Mouse (Mus musculus): ENCODE results near the gene Tmem108. TPM values are rescaled to one million over a fixed set of nuclear protein-coding genes. Genes with fewer than 3 reads are reported as not detected.

The Tmem108 gene
- polyA plus RNA-seq, 1 experiment from 2014 or later: 9.5 TPM

DNA sequence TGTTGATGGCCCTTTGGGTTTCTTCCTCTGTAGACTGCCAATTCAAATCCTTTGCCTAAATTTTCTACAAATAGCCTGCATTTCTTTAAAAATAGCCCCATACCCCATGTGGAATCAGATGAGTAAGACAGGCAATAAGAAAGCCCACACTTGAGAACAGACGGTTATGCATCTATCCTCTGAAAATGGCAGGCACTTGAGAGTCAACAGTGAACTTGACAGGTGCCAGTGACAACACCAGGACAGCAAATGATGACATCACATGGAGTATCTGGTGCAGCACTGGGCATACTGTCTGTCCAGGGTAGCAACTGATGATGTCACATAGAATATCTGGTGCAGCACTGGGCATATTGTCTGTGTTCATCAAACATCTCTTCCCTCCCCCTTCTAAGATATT is 61.4 kb downstream of the Tmem108 start:
- no peak overlapping the region for H3K4me2 ChIP-seq
- WGBS: 91% methylated on average over 1 of the region's 1 CpGs
- no peaks in the 10 kb centered on the region for H3K9me3 ChIP-seq (replicated peaks)
- no peaks in the 10 kb centered on the region for H3K4me1 ChIP-seq
- H3K27ac ChIP-seq: no peak overlapping the region
- H3K27me3 ChIP-seq: no peaks in the 10 kb centered on the region
- no peaks in the 10 kb centered on the region for H3K36me3 ChIP-seq
- no peak overlapping the region for H3K4me3 ChIP-seq (replicated peaks)
- ATAC-seq (replicated peaks; ENCODE audit: low FRiP score): no peak
- no peak overlapping the region for H3K9ac ChIP-seq

DNA sequence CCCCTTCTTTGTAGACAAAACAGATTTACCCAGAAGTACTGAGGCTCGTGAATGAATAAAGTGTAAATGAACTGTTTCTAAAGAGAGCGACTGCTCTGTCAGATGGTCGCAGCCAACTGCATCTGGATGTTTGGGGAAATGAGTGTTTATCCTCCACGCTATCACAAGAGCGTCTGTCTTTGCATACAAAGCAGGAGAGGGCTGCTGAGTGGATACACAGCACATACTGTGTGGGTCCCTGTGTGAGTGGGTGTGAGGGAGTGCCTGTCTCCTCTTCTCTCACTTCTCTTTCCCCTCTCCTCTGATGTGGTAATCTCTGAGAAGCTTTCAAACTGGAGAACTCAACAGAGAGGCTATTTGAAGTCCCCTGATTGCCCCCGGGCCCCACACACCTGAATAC is 64.7 kb downstream of the Tmem108 start:
- no peaks in the 10 kb centered on the region for H3K4me1 ChIP-seq
- WGBS: 81% methylated on average over 6 of the region's 6 CpGs
- H3K9ac ChIP-seq: no peak overlapping the region
- no peaks in the 10 kb centered on the region for H3K9me3 ChIP-seq (replicated peaks)
- H3K27me3 ChIP-seq: no peaks in the 10 kb centered on the region
- no peaks in the 10 kb centered on the region for H3K36me3 ChIP-seq
- no peak overlapping the region for H3K27ac ChIP-seq
- no peak overlapping the region for H3K4me2 ChIP-seq
- no peak for ATAC-seq (replicated peaks; ENCODE audit: low FRiP score)
- H3K4me3 ChIP-seq (replicated peaks): no peak overlapping the region

GRCm38 (mm10) chr9:103693826-103694225 is 67.8 kb downstream of the Tmem108 start:
- Histone ChIP-seq H3K36me3 (no peaks in the 10 kb centered on the region), H3K4me3 (replicated peaks) (no peak overlapping the region), H3K27ac (no peak overlapping the region), H3K4me2 (no peak overlapping the region), H3K9me3 (replicated peaks) (no peaks in the 10 kb centered on the region), H3K9ac (no peak overlapping the region), H3K27me3 (no peaks in the 10 kb centered on the region), H3K4me1 (0 out of 2 replicates have a peak, but pooled peaks cover 3% of the 10 kb centered on the region)
- no peak for ATAC-seq (replicated peaks; ENCODE audit: low FRiP score)

- Histone ChIP-seq H3K4me3 (replicated peaks) (no peak overlapping the region), H3K27ac (no peak overlapping the region), H3K9ac (no peak overlapping the region), H3K27me3 (no peaks in the 10 kb centered on the region), H3K9me3 (replicated peaks) (no peaks in the 10 kb centered on the region), H3K4me1 (0 out of 2 replicates have a peak, but pooled peaks cover 3% of the 10 kb centered on the region), H3K36me3 (no peaks in the 10 kb centered on the region), H3K4me2 (no peak overlapping the region)
- WGBS: 86% methylated on average over 4 of the region's 4 CpGs
- ATAC-seq (replicated peaks; ENCODE audit: low FRiP score): no peak
These were observed 68.9 kb downstream of the Tmem108 start for GRCm38 (mm10) chr9:103692699-103693098.

- WGBS: 93% methylated on average over 9 of the region's 9 CpGs
- Histone ChIP-seq H3K4me3 (replicated peaks) (no peak overlapping the region), H3K36me3 (no peaks in the 10 kb centered on the region), H3K27me3 (no peaks in the 10 kb centered on the region), H3K9me3 (replicated peaks) (no peaks in the 10 kb centered on the region), H3K4me1 (0 out of 2 replicates have a peak, but pooled peaks cover 3% of the 10 kb centered on the region), H3K4me2 (no peak overlapping the region), H3K9ac (no peak overlapping the region), H3K27ac (no peak overlapping the region)
- no peak for ATAC-seq (replicated peaks; ENCODE audit: low FRiP score)
These were observed 69.8 kb downstream of the Tmem108 start for GRCm38 (mm10) chr9:103691847-103692246.

GRCm38 (mm10) chr9:103690446-103690845 is 71.2 kb downstream of the Tmem108 start:
- no peak for ATAC-seq (replicated peaks; ENCODE audit: low FRiP score)
- Histone ChIP-seq H3K4me3 (replicated peaks) (no peak overlapping the region), H3K4me1 (0 out of 2 replicates have a peak, but pooled peaks cover 3% of the 10 kb centered on the region), H3K4me2 (no peak overlapping the region), H3K36me3 (no peaks in the 10 kb centered on the region), H3K9me3 (replicated peaks) (no peaks in the 10 kb centered on the region), H3K27me3 (no peaks in the 10 kb centered on the region), H3K27ac (no peak overlapping the region), H3K9ac (no peak overlapping the region)
- 48% methylated on average over 3 of the region's 3 CpGs for WGBS

- no peaks in the 10 kb centered on the region for H3K27me3 ChIP-seq
- H3K36me3 ChIP-seq: no peaks in the 10 kb centered on the region
- H3K27ac ChIP-seq: no peak overlapping the region
- no peak overlapping the region for H3K9ac ChIP-seq
- WGBS: 50% methylated on average over 7 of the region's 7 CpGs
- ATAC-seq (replicated peaks; ENCODE audit: low FRiP score): no peak
- no peak overlapping the region for H3K4me2 ChIP-seq
- no peaks in the 10 kb centered on the region for H3K9me3 ChIP-seq (replicated peaks)
- no peak overlapping the region for H3K4me3 ChIP-seq (replicated peaks)
- H3K4me1 ChIP-seq: 0 out of 2 replicates have a peak, but pooled peaks cover 3% of the 10 kb centered on the region
These were observed 71.9 kb downstream of the Tmem108 start for GRCm38 (mm10) chr9:103689697-103690096.

DNA sequence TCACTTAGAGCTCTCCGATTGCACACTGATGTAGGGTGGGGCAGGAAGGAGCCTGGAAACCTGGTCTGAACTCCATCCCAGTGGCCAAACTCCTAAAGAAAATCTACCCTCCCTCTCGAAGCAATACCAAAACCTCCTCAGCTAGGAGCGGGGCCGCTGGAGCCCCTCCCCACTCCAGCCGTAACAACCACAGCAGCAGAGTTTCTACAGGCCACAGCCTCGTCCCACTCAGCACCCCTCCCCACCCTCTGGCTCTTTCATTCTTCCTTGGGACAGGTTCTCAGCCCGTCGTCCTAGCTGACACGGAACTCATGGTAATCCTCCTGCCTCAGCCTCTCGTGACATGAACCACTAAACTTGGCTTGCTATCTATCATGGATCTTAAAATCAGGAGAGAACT is 72.6 kb downstream of the Tmem108 start:
- H3K36me3 ChIP-seq: no peaks in the 10 kb centered on the region
- H3K9me3 ChIP-seq (replicated peaks): no peaks in the 10 kb centered on the region
- H3K27ac ChIP-seq: no peak overlapping the region
- no peaks in the 10 kb centered on the region for H3K27me3 ChIP-seq
- no peak overlapping the region for H3K4me2 ChIP-seq
- no peak overlapping the region for H3K9ac ChIP-seq
- no peak overlapping the region for H3K4me3 ChIP-seq (replicated peaks)
- ATAC-seq (replicated peaks; ENCODE audit: low FRiP score): no peak
- 83% methylated on average over 10 of the region's 10 CpGs for WGBS
- 0 out of 2 replicates have a peak, but pooled peaks cover 3% of the 10 kb centered on the region for H3K4me1 ChIP-seq

- 68% methylated on average over 6 of the region's 6 CpGs for WGBS
- H3K4me1 ChIP-seq: 0 out of 2 replicates have a peak, but pooled peaks cover 3% of the 10 kb centered on the region
- H3K9ac ChIP-seq: no peak overlapping the region
These were observed 74.5 kb downstream of the Tmem108 start for GRCm38 (mm10) chr9:103687130-103687529.

DNA sequence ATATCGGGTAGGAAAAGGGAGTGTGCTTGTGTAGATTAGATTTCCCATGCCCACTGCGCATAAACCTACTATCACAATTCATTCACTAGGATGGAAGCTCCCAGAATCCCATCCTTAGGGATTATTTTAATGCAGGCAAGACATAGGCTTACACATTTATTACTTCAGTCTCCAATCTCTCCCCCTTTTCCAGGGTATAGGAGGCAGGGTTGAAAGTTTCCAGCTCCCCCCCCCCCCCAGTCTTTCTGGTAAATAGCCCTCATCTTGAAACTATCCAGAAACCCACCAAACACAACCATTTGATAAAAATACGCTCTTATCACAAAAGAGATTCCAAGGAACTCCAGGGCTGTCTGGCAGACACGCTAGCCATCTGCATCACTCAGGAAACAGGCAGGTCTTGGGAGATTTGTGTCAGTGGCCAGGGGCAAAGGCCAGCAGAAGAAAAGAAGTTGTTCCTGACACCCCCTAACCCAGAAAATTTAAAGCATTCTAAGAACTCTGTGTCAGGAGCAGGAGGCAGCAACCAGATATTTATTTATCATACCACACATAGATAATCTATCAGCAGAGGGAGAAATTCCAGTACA is 79.8 kb downstream of the Tmem108 start:
- H3K9me3 ChIP-seq (replicated peaks): no peaks in the 10 kb centered on the region
- 58% methylated on average over 4 of the region's 4 CpGs for WGBS
- H3K9ac ChIP-seq: no peak overlapping the region
- H3K27me3 ChIP-seq: no peaks in the 10 kb centered on the region
- H3K4me1 ChIP-seq: peaks cover 18% of the 10 kb centered on the region
- H3K4me2 ChIP-seq: no peak overlapping the region
- H3K36me3 ChIP-seq: no peaks in the 10 kb centered on the region
- H3K4me3 ChIP-seq (replicated peaks): no peak overlapping the region
- no peak overlapping the region for H3K27ac ChIP-seq
- no peak for ATAC-seq (replicated peaks; ENCODE audit: low FRiP score)

More at GRCm38 (mm10) chr9:103687130-103687529, 74.5 kb downstream of the Tmem108 start:
- H3K4me2 ChIP-seq: no peak overlapping the region
- no peaks in the 10 kb centered on the region for H3K9me3 ChIP-seq (replicated peaks)
- no peaks in the 10 kb centered on the region for H3K27me3 ChIP-seq
- no peak overlapping the region for H3K4me3 ChIP-seq (replicated peaks)
- no peak overlapping the region for H3K27ac ChIP-seq
- ATAC-seq (replicated peaks; ENCODE audit: low FRiP score): no peak
- H3K36me3 ChIP-seq: no peaks in the 10 kb centered on the region

GRCm38 (mm10) chr9:103679234-103679633 is 82.4 kb downstream of the Tmem108 start:
- H3K4me1 ChIP-seq: peaks cover 18% of the 10 kb centered on the region
- no peaks in the 10 kb centered on the region for H3K9me3 ChIP-seq (replicated peaks)
- no peak for ATAC-seq (replicated peaks; ENCODE audit: low FRiP score)
- no peaks in the 10 kb centered on the region for H3K36me3 ChIP-seq
- 48% methylated on average over 2 of the region's 2 CpGs for WGBS
- no peak overlapping the region for H3K27ac ChIP-seq
- H3K4me2 ChIP-seq: no peak overlapping the region
- H3K9ac ChIP-seq: no peak overlapping the region
- no peaks in the 10 kb centered on the region for H3K27me3 ChIP-seq
- H3K4me3 ChIP-seq (replicated peaks): no peak overlapping the region

- Histone ChIP-seq H3K27ac (no peak overlapping the region), H3K27me3 (no peaks in the 10 kb centered on the region), H3K4me2 (no peak overlapping the region), H3K4me3 (replicated peaks) (no peak overlapping the region), H3K4me1 (peaks cover 18% of the 10 kb centered on the region), H3K9ac (no peak overlapping the region), H3K9me3 (replicated peaks) (no peaks in the 10 kb centered on the region), H3K36me3 (no peaks in the 10 kb centered on the region)
- WGBS: 69% methylated on average over 7 of the region's 7 CpGs
- no peak for ATAC-seq (replicated peaks; ENCODE audit: low FRiP score)
These were observed 83.0 kb downstream of the Tmem108 start for GRCm38 (mm10) chr9:103678531-103679060.

DNA sequence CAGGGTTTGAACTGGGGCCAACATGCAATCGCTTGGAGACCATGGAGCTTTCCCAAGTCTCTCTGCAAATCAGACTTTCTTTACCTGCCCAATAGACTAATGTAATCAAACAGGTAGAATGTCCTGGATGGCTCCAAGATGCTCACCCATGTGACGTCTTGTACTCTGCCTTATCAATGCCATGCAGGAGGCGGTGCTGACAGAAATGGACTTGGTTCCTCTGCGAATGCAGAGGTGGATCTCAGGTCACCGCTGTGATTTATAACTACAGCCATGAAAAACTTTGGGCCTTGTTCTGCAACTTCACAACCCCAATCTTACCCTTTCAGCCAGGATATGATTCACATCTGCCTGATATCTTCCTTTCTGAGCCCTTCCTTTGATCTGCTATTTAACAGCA is 83.8 kb downstream of the Tmem108 start:
- Histone ChIP-seq H3K4me3 (replicated peaks) (no peak overlapping the region), H3K27ac (no peak overlapping the region), H3K36me3 (no peaks in the 10 kb centered on the region), H3K4me2 (no peak overlapping the region), H3K9ac (no peak overlapping the region), H3K9me3 (replicated peaks) (no peaks in the 10 kb centered on the region), H3K27me3 (no peaks in the 10 kb centered on the region), H3K4me1 (peaks cover 18% of the 10 kb centered on the region)
- ATAC-seq (replicated peaks; ENCODE audit: low FRiP score): no peak
- 73% methylated on average over 5 of the region's 5 CpGs for WGBS
